Mouse (Mus musculus) megakaryocyte progenitor cell, adult 5-6 weeks (primary cell): ENCODE measurements around the gene Slc38a4. TPM values are rescaled to one million over a fixed set of nuclear protein-coding genes. Genes with fewer than 3 reads are reported as not detected.

Experiments
- ATAC-seq: replicated peaks from 2 replicates; pipeline ENCODE4 v1.8.0; 2016; ENCODE audit warnings: mild to moderate bottlenecking, moderate TSS enrichment, inconsistent platforms; ENCODE audit not compliant: poor library complexity
- total RNA-seq, 2 experiments: library from RNA; stranded (forward) in 1 of 2; stranded (reverse) in 1 of 2; fragments of 157-497, 149-512 nt in 1 of 2; fragments of 200-1000 nt in 1 of 2; gene quantifications; 2 replicates each; pipeline versions ENCODE4 v1.2.3 to v1.2.4; 2015 to 2017

Slc38a4 gene
- total RNA-seq, 2 experiments from 2014 or later = not detected

DNA sequence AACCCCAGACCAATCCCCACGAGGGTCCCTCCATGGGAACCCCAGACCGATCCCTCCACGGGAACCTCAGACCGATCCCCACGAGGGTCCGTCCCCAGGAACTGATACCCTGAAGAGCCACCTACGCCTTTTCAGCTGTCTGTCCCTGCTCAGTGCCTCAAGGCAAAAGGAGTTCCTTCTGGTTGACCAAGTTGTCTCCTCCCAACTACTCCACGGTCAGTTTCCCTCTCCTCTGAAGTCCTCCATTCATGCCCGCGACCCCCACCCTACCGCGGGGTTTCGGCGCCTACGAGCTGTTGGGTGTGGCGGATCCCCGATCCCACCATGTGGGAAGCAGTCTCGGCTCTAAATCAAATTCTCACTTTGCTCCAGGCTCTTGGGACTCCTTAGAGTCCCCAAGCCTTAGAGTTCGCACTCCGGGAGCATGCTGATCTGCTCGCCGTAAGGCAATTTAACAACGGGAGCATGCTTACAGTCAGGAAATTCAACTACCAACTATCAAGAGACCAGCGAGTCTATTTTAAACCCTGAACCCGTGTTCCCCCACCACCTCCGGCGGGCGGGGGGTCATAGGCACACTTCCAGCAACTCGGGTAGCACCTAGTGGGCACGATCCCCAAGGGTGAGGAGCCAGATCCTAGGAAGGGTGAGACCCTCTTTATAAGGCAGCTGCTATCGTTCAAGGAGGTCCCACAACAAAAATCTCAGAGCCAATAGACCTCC is 828 bp downstream of the Slc38a4 start:
- ATAC-seq = no peak

DNA sequence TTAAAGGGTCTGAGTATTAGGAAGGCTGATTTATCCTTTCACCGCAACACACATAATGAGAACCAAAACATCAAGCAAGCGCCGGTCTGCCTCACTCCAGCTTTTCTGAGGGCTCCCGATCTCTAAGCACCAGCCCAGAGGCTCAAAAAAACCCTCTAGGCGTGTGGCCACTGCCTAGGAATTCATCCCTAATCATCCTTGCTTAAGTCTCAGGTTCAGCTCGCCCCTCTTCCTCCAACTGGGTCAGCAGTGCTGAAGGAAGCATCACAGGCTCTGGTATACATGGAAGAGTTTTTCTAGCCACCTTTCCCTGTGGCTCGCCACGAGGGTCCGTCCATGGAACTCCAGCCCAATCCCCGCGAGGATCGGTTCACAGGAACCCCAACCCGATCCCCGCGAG is 1.6 kb downstream of the Slc38a4 start:
- no peak for ATAC-seq

- no peak for ATAC-seq
Measured at GRCm38 (mm10) chr15:97050436-97050835, 5.3 kb downstream of the Slc38a4 start.

DNA sequence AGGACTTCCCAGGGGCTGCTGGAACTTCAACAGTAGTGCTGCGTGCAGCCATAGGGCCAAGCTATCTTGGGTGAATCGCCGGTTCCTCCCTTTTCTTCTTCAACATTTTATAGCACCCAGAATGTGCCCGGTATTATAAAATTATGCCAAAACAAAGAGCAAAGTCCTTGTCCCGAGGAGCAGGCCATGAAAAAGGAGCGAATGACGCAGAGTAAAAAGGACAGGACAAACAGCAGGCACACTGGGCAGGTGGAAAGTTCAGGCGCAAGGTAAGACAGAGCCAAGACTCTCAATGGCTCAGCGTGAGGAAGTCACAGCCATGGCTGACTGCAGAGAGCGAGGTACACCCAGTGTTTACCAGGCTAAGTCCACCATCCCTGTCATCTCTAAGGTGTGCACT is 5.7 kb downstream of the Slc38a4 start:
- ATAC-seq = no peak

DNA sequence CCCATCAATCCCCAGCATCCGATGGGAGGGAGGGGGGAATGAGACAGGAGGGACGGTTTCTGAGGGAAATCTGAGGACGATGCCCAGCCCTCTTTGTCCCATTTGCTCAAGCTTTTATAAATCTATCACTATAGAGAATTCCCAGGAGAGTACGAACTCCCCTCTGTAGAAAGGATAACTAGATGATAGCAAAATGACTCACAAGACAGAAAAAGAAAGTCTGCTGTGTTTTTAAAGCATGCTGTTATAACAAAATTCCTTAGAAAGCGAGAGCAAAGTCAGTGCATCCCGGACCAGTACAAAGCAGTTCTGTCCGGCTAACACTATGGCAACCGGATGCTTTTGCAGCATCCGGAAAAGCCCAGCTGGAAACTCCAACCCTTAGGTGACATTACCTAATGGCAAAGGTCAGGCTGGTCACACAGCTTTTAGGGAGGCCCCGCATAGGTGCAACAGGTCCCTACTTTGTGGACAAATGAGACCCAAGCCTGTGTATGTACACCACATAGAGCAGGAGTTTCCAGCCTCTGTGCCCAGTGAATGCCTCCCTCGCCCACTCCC is 6.4 kb downstream of the Slc38a4 start:
- ATAC-seq = no peak

GRCm38 (mm10) chr15:97048267-97048666 is 7.5 kb downstream of the Slc38a4 start:
- ATAC-seq = no peak

DNA sequence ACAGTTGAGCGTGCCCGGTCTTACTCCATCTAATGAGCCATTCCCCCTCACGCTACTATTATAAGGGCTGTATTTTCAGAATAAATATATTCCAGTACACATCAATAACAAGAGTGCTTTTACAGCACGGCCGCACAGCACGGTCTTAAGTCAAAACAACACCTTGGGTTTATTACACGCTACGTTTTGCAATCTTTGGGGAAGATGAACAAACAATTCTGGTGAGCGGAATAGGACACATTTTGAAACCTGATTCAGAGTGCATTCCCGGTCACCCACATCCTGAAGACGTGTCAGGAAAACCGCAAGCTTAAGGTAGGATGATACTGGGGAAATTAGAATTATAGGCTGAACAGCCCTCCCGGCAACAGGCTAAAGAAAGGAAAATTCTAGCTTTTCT is 11.8 kb downstream of the Slc38a4 start:
- ATAC-seq = no peak

DNA sequence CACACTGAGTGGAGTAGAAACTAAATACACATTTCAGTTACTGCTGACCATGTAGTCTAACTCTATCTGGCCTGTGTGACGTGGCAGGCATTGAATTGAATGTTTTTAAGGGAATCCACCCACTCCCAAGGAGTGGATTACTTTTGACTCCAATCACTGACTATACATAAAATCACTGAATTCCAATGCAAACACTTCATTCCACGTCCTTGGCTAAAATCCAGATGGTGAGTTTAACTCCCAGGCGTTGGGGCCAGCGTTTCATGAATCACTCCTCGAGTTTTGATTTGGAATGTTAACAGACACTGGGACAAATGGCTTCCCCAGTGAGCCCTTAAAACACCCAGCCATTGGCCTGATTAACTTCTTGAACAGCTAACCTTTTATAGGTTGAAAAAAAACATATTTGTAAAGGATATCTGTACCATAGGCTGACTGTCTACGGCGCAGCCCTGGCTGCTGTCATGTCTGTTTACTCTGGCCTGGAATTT is 13.7 kb downstream of the Slc38a4 start:
- ATAC-seq = no peak

DNA sequence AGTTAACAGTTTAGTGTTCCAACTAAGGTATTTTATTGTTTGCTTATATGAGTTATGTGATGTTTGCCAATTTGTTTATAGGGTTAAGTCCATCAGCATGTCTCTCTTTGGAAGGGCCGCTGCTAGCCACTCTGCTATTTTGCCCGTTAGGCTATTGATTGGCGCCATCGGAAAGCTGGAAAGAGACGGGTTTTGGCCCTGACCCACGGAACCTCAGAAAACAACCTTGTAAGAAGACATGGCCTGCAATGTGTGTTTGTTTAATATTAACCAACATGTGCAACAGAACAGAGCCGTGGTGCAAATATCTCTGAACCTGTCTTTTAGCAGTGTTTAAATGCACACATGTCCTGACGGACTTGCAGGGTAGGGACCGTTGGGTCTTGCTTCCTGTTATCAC is 14.6 kb downstream of the Slc38a4 start:
- no peak for ATAC-seq

- no peak for ATAC-seq
Measured at GRCm38 (mm10) chr15:97037710-97038109, 18.0 kb downstream of the Slc38a4 start.

- ATAC-seq = no peak
Measured at GRCm38 (mm10) chr15:97035892-97036291, 19.9 kb downstream of the Slc38a4 start.

- no peak for ATAC-seq
Measured at GRCm38 (mm10) chr15:97033485-97033991, 22.2 kb downstream of the Slc38a4 start.

DNA sequence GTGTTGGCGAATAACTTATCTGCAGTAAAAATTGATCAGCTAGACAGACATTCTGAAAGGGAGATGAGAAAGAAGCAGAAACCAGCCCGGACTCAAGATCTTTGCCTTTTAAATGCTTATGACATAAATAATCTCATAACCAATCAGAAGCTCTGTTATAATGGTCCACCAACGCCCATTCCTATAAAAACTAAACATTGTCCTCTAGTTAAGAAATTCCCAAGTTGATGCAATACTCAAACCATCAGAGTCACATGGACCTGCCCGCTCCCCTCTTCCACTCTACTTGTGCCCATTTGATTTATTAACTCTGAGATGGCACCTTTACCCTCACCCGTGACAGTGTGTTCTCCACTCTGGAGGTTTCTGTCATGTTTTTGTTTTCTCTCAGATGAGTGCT is 23.9 kb downstream of the Slc38a4 start:
- ATAC-seq = no peak

DNA sequence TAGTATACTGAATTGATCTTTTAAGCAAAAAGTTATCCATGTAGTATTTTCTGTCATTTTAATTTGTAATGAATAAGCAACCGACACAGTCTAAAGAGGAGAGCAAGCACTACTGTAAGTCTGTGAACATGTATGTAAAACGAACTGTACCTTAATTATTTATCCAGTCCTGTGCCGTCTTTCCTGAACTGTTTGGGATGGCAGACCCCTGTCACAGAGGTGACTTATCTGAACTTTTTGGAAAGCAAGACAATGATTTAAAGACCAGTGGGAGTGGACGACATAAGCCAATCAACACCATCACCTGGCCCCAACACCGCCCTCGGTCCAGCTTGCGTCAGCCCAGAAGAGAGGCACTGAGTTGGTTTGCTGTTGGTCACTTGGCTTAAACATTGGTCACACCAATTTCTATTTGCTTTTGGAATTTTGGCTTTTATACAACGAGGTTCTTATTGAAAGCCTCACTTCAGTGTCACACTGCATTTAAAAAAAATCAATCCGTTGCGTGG is 24.7 kb downstream of the Slc38a4 start:
- ATAC-seq = no peak

DNA sequence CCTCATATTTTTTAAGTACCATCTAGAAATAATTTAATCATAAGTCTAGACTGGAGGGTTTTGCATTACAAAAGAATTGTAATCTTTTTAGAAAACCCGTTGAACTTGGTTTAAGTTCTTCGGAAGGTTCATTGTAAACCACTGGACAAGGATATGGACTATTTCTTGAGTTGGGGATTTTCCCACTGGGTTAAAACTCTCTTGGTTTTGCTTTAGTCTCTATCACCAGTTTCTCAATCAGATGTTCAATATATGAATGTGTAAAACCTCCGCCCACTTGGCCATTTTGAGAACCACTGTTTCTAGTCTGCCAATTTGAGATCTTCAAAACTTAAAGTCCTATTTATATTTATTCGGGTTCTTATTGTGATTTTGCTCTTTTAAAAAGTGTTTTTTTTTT is 25.6 kb downstream of the Slc38a4 start:
- ATAC-seq = no peak

GRCm38 (mm10) chr15:97029064-97029791 is 26.5 kb downstream of the Slc38a4 start:
- ATAC-seq = no peak

- ATAC-seq = no peak
Measured at GRCm38 (mm10) chr15:97028651-97029050, 27.1 kb downstream of the Slc38a4 start.

DNA sequence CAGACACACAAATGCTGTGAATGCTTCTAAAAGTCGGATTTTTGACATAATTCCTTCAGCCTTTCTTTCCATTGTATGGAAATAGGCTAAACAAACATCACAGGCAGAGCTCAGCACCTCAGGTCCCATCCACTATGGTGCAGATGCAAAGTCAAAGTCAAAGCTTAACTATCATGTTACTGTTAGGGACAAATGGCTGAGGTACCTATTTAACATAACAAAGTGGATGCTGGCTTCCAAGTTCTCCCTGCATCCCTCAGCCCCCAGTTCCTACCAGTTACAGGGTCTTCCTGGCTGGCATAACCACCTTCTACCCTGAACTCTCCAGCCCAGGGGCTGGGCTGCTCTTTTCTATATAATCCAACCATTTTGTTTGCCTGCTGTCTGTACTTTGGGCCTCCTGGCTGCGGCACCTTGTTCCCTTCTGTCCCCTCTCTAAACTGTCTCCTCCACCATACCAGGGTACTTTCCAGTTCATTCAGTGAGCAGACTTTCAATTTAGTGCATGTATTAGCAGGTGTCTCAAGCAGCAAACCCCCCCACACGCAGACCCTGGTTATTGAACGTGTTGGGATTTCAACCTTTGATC is 27.6 kb downstream of the Slc38a4 start:
- ATAC-seq = no peak

GRCm38 (mm10) chr15:97026670-97027069 is 29.1 kb downstream of the Slc38a4 start:
- no peak for ATAC-seq

DNA sequence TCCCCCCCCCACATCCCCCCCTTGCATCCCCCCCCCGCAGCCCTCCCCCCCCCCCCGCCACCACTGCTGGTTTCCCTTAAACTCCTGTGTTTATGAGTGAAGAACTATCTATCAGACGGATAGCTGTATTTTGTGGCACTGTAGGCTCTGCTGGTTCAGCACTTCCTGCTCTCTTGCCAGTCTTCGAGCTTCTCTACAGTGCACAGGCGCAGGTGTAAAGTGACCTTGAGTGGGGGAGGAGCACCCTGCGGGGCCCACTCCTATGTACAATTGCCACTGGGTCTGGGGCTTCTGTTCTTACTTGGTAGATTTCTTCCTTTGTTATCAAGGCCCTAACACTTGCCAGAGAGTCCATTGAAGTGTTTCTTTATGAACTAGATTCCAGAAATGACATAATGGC is 33.0 kb downstream of the Slc38a4 start:
- no peak for ATAC-seq

GRCm38 (mm10) chr15:97022213-97022612 is 33.5 kb downstream of the Slc38a4 start:
- ATAC-seq = no peak
